In the genomic region with DNA sequence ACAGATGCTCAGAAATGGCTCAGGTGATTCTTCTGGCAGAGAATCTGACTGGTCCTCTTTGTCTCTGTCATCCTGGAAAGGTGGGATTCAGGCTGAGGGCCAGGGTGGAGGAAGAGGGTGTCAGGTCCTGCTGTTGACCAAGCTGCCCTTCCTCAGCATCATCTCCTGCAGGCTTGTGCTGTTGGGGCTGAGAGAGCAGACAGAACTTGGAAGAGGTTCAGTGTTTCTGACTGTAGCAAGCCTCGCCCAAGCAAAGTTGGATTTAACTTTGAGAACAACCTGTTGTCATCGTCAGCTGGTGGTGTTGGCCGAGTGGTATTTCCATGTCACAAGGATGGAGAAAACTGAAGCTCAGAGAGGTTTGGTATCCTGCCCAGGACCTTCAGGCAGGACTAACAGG, we compare ENCODE assay signal across 9 mouse cellular contexts.
A peak's percentile ranks its signal among the peaks of the same experiment; 100 is the strongest.
DNase-seq lines count a peak whose midpoint lies in the region; ATAC-seq lines count a peak whose summit lies in the region.
"Had no signal": no experiment of that assay in that cellular context is flagged by ENCODE, and none has a peak within 500 bp of the region (broad histone marks: within the 10 kb centered on the region; RNA-seq: fewer than 3 reads in every experiment).

No protein-coding gene starts in this region.

- no peak for DNase-seq in forebrain, embryonic 10.5 days (ENCODE audit: extremely low spot score, low spot score)
- no peak for DNase-seq in lung, postnatal 25 days (ENCODE audit: low spot score)
- no peak for DNase-seq in hindbrain, embryonic 14.5 days (ENCODE audit: low spot score)
- DNase-seq in MN1 (ENCODE audit: low spot score): no peak
- DNase-seq in thymus, postnatal 25 days: no peak
- DNase-seq: left cerebral cortex, postnatal 4 days had no signal

- H3K27ac ChIP-seq in forebrain, embryonic 10.5 days: 0 out of 2 replicates have a peak overlapping the region, but pooled peaks have one; percentile 54
- no peak overlapping the region for H3K27ac ChIP-seq in forebrain, embryonic 16.5 days (ENCODE audit: low read length)
- peak overlapping the region; percentile 99 for H3K27ac ChIP-seq in lung, embryonic 16.5 days (ENCODE audit: low read length)
- peak overlapping the region; percentile 39; the same call in 1 of the 2 replicates for H3K27ac ChIP-seq in hindbrain, embryonic 14.5 days
- peak overlapping the region; percentile 98 for H3K27ac ChIP-seq in macrophage

- H3K4me3 ChIP-seq in forebrain, embryonic 10.5 days: no peak overlapping the region
- no peak overlapping the region for H3K4me3 ChIP-seq in forebrain, embryonic 16.5 days (replicated peaks; ENCODE audit: low read length)
- H3K4me3 ChIP-seq in lung, embryonic 16.5 days (ENCODE audit: low read length): 0 out of 2 replicates have a peak overlapping the region, but pooled peaks have one; percentile 4
- no peak overlapping the region for H3K4me3 ChIP-seq in hindbrain, embryonic 14.5 days (replicated peaks; ENCODE audit: low read length)
- H3K4me3 ChIP-seq in macrophage (ENCODE audit: inconsistent target): no peak overlapping the region; the same call in 1 of the 2 replicates

- no peak for ATAC-seq in forebrain, embryonic 16.5 days
- no peak for ATAC-seq in lung, embryonic 16.5 days (ENCODE audit: low read depth)
- ATAC-seq in hindbrain, embryonic 14.5 days (ENCODE audit: low FRiP score): no peak

- H3K9me3 ChIP-seq in forebrain, embryonic 10.5 days: no peaks in the 10 kb centered on the region
- no peaks in the 10 kb centered on the region for H3K9me3 ChIP-seq in forebrain, embryonic 16.5 days (ENCODE audit: control insufficient read depth, low read length)
- no peaks in the 10 kb centered on the region for H3K9me3 ChIP-seq in lung, embryonic 16.5 days (ENCODE audit: control insufficient read depth, low read length)
- no peaks in the 10 kb centered on the region for H3K9me3 ChIP-seq in hindbrain, embryonic 14.5 days (ENCODE audit: control insufficient read depth, low read length)

- H3K27me3 ChIP-seq in forebrain, embryonic 10.5 days (ENCODE audit: poor library complexity, severe bottlenecking): no peaks in the 10 kb centered on the region
- H3K27me3 ChIP-seq in forebrain, embryonic 16.5 days (replicated peaks; ENCODE audit: control insufficient read depth, insufficient read depth, low read length): no peaks in the 10 kb centered on the region
- H3K27me3 ChIP-seq in lung, embryonic 16.5 days (ENCODE audit: control insufficient read depth, insufficient read depth, low read depth, low read length): no peaks in the 10 kb centered on the region
- H3K27me3 ChIP-seq in hindbrain, embryonic 14.5 days (ENCODE audit: control insufficient read depth, insufficient read depth, low read length): no peaks in the 10 kb centered on the region

- H3K79me2 ChIP-seq in macrophage (ENCODE audit: inconsistent target): peaks cover 86% of the 10 kb centered on the region

- peaks cover 49% of the 10 kb centered on the region for H3K4me1 ChIP-seq in forebrain, embryonic 10.5 days
- peaks cover 3% of the 10 kb centered on the region for H3K4me1 ChIP-seq in forebrain, embryonic 16.5 days (replicated peaks; ENCODE audit: control insufficient read depth, insufficient read depth, low read length)
- peaks cover 69% of the 10 kb centered on the region for H3K4me1 ChIP-seq in lung, embryonic 16.5 days (replicated peaks; ENCODE audit: control insufficient read depth, insufficient read depth, low read length)
- H3K4me1 ChIP-seq in hindbrain, embryonic 14.5 days (replicated peaks; ENCODE audit: control insufficient read depth, insufficient read depth, low read length): no peaks in the 10 kb centered on the region; the same call in 1 of the 2 replicates

- no peak overlapping the region for H3K4me2 ChIP-seq in forebrain, embryonic 16.5 days (ENCODE audit: low read length)
- H3K4me2 ChIP-seq in lung, embryonic 16.5 days (ENCODE audit: low read depth, low read length): peak overlapping the region; percentile 48
- H3K4me2 ChIP-seq in hindbrain, embryonic 14.5 days (replicated peaks): no peak overlapping the region

- 91% methylated on average over 3 of the region's 3 CpGs for whole genome bisulfite sequencing in forebrain, embryonic 10.5 days
- 96% methylated on average over 3 of the region's 3 CpGs for WGBS in forebrain, embryonic 16.5 days
- WGBS in lung, embryonic 16.5 days: 73% methylated on average over 3 of the region's 3 CpGs
- WGBS in hindbrain, embryonic 14.5 days: 96% methylated on average over 3 of the region's 3 CpGs
- WGBS in macrophage (ENCODE audit: missing documents): 73% methylated on average over 3 of the region's 3 CpGs

- no peaks in the 10 kb centered on the region for H3K36me3 ChIP-seq in forebrain, embryonic 10.5 days (replicated peaks)
- H3K36me3 ChIP-seq in forebrain, embryonic 16.5 days (ENCODE audit: control insufficient read depth, insufficient read depth): no peaks in the 10 kb centered on the region
- H3K36me3 ChIP-seq in lung, embryonic 16.5 days (ENCODE audit: control insufficient read depth, insufficient read depth, low read length): no peaks in the 10 kb centered on the region
- no peaks in the 10 kb centered on the region for H3K36me3 ChIP-seq in hindbrain, embryonic 14.5 days (replicated peaks; ENCODE audit: control insufficient read depth, insufficient read depth)
- H3K36me3 ChIP-seq in macrophage (ENCODE audit: inconsistent target): no peaks in the 10 kb centered on the region

- no peak overlapping the region for H3K9ac ChIP-seq in forebrain, embryonic 16.5 days (replicated peaks; ENCODE audit: low read depth, low read length)
- H3K9ac ChIP-seq in lung, embryonic 16.5 days (ENCODE audit: low read length): peak overlapping the region; percentile 58
- H3K9ac ChIP-seq in hindbrain, embryonic 14.5 days: no peak overlapping the region
